Mouse (Mus musculus) heart, embryonic 13.5 days (tissue): ENCODE results near the gene Igfbpl1. TPM values are rescaled to one million over a fixed set of nuclear protein-coding genes. Genes with fewer than 3 reads are reported as not detected.
A peak's percentile ranks its signal among the peaks of the same experiment; 100 is the strongest.

Experiments
- ATAC-seq: fragments of 200-750 bp; cut with Nextera tagmentation; 2 replicates; pipeline ENCODE4 v1.8.0; 2017; ENCODE audit warnings: moderate TSS enrichment; ENCODE audit not compliant: insufficient number of reproducible peaks, low FRiP score, low TSS enrichment; ENCODE audit errors: extremely low read depth
- H3K27ac ChIP-seq: fragments of 300-500 bp; sonication (generic); replicated peaks from 2 replicates; pipeline ENCODE4 v1.5.1; 2015; ENCODE audit warnings: moderate library complexity, mild to moderate bottlenecking, inconsistent platforms
- H3K27me3 ChIP-seq: fragments of 300-500 bp; sonication (generic); replicated peaks from 2 replicates; pipeline ENCODE4 v1.6.1; 2015; ENCODE audit warnings: mild to moderate bottlenecking, inconsistent platforms
- H3K36me3 ChIP-seq: fragments of 300-500 bp; sonication (generic); 2 replicates; pipeline ENCODE4 v1.6.1; 2015; ENCODE audit warnings: mild to moderate bottlenecking, inconsistent platforms
- H3K4me1 ChIP-seq: fragments of 300-500 bp; sonication (generic); 2 replicates; pipeline ENCODE4 v1.6.1; 2015; ENCODE audit warnings: inconsistent platforms
- H3K4me2 ChIP-seq: fragments of 300-500 bp; sonication (generic); 2 replicates; pipeline ENCODE4 v1.6.1; 2015; ENCODE audit warnings: inconsistent platforms, mild to moderate bottlenecking, moderate library complexity
- H3K4me3 ChIP-seq: fragments of 300-500 bp; sonication (generic); 2 replicates; pipeline ENCODE4 v1.5.1; 2015; ENCODE audit warnings: moderate library complexity, mild to moderate bottlenecking, inconsistent platforms
- H3K9ac ChIP-seq: fragments of 300-500 bp; sonication (generic); 2 replicates; pipeline ENCODE4 v1.6.1; 2015; ENCODE audit warnings: inconsistent platforms, mild to moderate bottlenecking, moderate library complexity
- H3K9me3 ChIP-seq: fragments of 300-500 bp; sonication (generic); 2 replicates; pipeline ENCODE4 v1.6.1; 2016; ENCODE audit warnings: inconsistent platforms
- WGBS: fragments of 180-500 bp; shearing (Covaris S2); methylation state at CpG from one replicate; pipeline ENCODE4 v1.1.7; 2015; ENCODE audit warnings: mixed read lengths; 5-methylcytosine and 5-hydroxymethylcytosine counted together
- polyA plus RNA-seq: library from polyadenylated mRNA; unstranded; fragments of >200 nt; fragmentation: Nextera tagmentation; extraction: Ambion mirVana; gene quantifications from 2 replicates; pipeline ENCODE4 v1.2.1, GENCODE M21; 2015

Igfbpl1 gene
- polyA plus RNA-seq, 1 experiment from 2014 or later, result 3.2 TPM

DNA sequence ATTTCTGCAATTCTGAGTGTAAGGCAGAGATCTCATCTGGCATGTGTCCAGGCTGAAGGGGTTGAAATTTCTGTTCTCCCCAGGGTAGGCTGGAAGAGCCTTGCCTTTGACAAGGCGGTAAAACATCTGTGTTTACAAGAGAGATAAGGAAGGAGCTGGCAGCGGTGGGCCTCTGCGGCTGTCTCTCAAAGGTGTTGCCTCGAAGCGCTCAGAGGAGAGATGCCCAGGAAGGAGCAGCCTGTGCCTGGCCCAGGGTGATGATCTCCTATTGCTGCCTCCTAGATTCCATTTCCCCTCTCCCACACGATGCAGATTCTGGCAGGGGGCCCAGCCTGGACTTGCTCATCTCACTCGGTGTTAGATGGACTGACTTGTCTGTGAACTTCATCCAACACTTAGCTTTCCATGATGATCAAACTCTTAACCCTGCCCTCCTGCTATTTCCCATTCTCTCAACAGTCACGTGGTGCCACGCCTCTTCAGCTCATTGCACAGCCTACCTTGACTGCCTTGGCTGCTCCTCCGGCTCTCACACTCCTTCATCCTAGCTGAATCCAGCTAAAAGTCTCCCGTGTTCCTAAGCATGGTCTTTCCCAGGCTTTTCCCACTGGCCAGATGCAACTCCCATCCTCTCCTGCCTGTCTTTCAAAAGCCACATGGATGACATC, 58.7 kb downstream of the Igfbpl1 start:
- peak; percentile 59; the same call in 1 of the 2 replicates for ATAC-seq
- Histone ChIP-seq H3K36me3 (no peaks in the 10 kb centered on the region), H3K9ac (no peak overlapping the region), H3K27ac (peak overlapping the region; percentile 56), H3K4me1 (peaks cover 90% of the 10 kb centered on the region), H3K4me2 (no peak overlapping the region), H3K4me3 (no peak overlapping the region), H3K9me3 (no peaks in the 10 kb centered on the region), H3K27me3 (peaks cover 47% of the 10 kb centered on the region)
- 16% methylated on average over 11 of the region's 11 CpGs for WGBS

DNA sequence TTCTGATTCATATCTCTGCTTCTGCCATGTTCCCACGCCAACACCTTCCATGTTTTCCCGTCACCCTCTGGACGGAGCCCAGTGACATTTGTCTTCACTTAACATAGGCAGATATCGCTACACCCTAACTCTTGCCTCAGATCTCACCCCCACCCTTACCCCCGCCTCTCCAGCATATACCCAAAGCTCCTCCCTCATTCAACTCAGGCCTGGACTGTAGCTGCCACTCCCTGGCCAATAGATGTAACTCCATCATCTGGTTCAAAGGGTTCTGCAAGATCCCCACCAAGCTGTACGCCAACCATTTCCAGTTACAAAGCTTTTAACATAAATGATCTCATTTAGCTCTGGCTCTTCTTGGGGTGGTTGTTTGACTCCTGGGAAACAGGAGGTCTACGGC, 59.9 kb downstream of the Igfbpl1 start:
- Histone ChIP-seq H3K36me3 (no peaks in the 10 kb centered on the region), H3K9me3 (no peaks in the 10 kb centered on the region), H3K4me3 (no peak overlapping the region), H3K9ac (no peak overlapping the region), H3K4me2 (no peak overlapping the region), H3K4me1 (peaks cover 94% of the 10 kb centered on the region), H3K27ac (0 out of 2 replicates have a peak overlapping the region, but pooled peaks have one; percentile 51), H3K27me3 (peaks cover 42% of the 10 kb centered on the region)
- 43% methylated on average over 7 of the region's 7 CpGs for WGBS
- ATAC-seq, result no peak

GRCm38 (mm10) chr4:45765565-45766201, 61.0 kb downstream of the Igfbpl1 start:
- peaks cover 84% of the 10 kb centered on the region for H3K4me1 ChIP-seq
- no peaks in the 10 kb centered on the region for H3K36me3 ChIP-seq
- no peaks in the 10 kb centered on the region for H3K9me3 ChIP-seq
- peaks cover 42% of the 10 kb centered on the region for H3K27me3 ChIP-seq
- WGBS, result 10% methylated on average over 16 of the region's 18 CpGs
- no peak overlapping the region; the same call in 1 of the 2 replicates for H3K4me3 ChIP-seq
- H3K9ac ChIP-seq, result peak overlapping the region; percentile 12
- H3K4me2 ChIP-seq, result peak overlapping the region; percentile 62
- ATAC-seq, result no peak
- H3K27ac ChIP-seq, result peak overlapping the region; percentile 13; the same call in 1 of the 2 replicates

DNA sequence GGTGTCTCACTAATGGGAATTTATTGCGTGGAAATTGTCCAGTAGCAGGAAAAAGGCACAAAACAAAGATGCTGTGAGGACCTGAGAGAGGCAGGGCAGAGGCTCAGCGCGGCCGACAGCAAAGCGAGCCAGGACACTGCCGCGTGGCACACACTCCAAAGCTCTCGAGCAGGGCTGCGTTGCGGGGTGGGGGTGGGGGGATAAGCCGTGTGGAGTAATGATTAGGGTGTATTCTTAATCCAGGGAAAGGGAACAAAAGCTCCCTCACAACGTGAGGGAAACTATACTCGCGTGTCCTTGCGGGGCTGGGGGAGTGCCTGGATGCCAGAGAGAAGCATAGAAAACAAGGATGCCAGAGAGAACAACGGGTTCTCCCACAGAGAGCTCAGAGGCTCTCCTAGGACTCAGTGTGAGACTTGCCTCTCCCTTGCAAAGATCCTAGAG, 61.6 kb downstream of the Igfbpl1 start:
- Histone ChIP-seq H3K36me3 (no peaks in the 10 kb centered on the region), H3K4me1 (peaks cover 79% of the 10 kb centered on the region), H3K4me3 (no peak overlapping the region), H3K27me3 (peaks cover 42% of the 10 kb centered on the region), H3K4me2 (peak overlapping the region; percentile 62), H3K9me3 (no peaks in the 10 kb centered on the region), H3K27ac (no peak overlapping the region; the same call in 1 of the 2 replicates), H3K9ac (peak overlapping the region; percentile 12)
- no peak for ATAC-seq
- WGBS, result 4% methylated on average over 16 of the region's 16 CpGs

DNA sequence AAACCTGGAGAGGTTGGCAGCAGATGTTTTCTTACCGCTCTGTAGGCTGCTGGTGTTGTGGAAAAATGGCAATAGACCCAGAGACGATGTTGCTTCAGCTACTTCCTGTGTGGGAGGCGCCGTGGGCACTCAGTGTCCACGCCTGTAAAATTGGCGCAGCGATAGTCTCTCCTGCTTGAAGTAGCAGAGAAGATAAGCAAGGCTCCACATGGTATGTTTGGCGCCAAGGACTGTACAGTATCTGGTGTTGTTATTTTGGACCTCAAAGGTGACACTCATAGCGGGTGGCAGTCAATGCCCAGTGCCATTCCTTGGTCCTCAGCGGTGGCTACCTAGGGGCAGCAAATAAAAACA, 62.6 kb downstream of the Igfbpl1 start:
- H3K36me3 ChIP-seq, result no peaks in the 10 kb centered on the region
- WGBS, result 3% methylated on average over 10 of the region's 10 CpGs
- peaks cover 72% of the 10 kb centered on the region for H3K4me1 ChIP-seq
- peak overlapping the region; percentile 62 for H3K4me2 ChIP-seq
- peak overlapping the region; percentile 59 for H3K27ac ChIP-seq
- peaks cover 40% of the 10 kb centered on the region for H3K27me3 ChIP-seq
- peak overlapping the region; percentile 47 for H3K9ac ChIP-seq
- no peak for ATAC-seq
- H3K9me3 ChIP-seq, result no peaks in the 10 kb centered on the region
- H3K4me3 ChIP-seq, result peak overlapping the region; percentile 31

DNA sequence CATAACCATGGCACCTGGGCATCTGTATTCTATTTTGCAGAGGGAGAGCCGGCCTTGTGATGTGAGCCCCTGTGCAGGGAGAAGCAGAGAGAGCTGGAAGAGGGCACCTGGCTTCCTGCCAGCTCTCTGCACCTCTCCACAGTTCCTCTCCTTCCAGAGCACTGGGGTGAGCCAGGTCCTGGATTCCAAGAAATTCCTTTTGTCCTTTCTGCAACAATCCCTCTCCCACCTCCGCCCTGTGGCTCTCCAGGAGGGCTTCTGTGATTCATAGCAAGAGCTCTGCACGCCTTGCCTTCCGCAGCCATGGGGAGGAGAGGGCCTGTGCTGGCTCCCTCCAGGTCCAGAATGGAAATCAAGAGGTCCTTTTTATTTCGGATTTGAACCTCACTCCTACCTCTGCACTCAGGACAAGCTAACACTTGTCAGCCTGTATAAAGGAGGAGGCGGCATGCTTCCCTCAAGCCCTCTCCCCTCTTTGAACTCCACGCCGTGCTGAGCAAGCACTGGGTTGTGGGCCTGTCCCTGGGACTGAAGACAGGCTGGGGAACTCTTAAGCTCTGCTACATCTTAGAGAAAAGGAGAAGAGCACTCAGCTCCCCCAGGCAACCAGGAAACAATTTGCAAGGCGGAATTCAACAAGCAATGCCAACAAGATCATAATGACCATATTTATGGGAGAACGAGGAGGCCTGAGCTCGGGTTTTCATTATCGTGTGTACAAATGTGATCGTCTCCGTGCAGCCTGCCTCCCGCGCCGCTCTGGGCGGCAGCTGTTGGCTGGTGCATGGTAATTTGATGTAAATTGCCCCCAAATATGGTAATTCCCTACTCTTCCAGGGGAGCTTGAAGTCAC, 63.2 kb downstream of the Igfbpl1 start:
- no peaks in the 10 kb centered on the region for H3K9me3 ChIP-seq
- WGBS, result 9% methylated on average over 18 of the region's 18 CpGs
- H3K4me1 ChIP-seq, result peaks cover 66% of the 10 kb centered on the region
- no peak for ATAC-seq
- peak overlapping the region; percentile 47 for H3K9ac ChIP-seq
- peak overlapping the region; percentile 31 for H3K4me3 ChIP-seq
- peak overlapping the region; percentile 62 for H3K4me2 ChIP-seq
- H3K36me3 ChIP-seq, result no peaks in the 10 kb centered on the region
- H3K27ac ChIP-seq, result peak overlapping the region; percentile 59
- peaks cover 34% of the 10 kb centered on the region for H3K27me3 ChIP-seq

GRCm38 (mm10) chr4:45762600-45762999, 64.1 kb downstream of the Igfbpl1 start:
- Histone ChIP-seq H3K4me2 (0 out of 2 replicates have a peak overlapping the region, but pooled peaks have one; percentile 62), H3K4me1 (peaks cover 57% of the 10 kb centered on the region), H3K9me3 (no peaks in the 10 kb centered on the region), H3K27ac (no peak overlapping the region), H3K4me3 (no peak overlapping the region), H3K9ac (0 out of 2 replicates have a peak overlapping the region, but pooled peaks have one; percentile 8), H3K36me3 (no peaks in the 10 kb centered on the region), H3K27me3 (peaks cover 29% of the 10 kb centered on the region)
- 59% methylated on average over 4 of the region's 4 CpGs for WGBS
- ATAC-seq, result no peak

Other genes starting within 250 kb of the Igfbpl1 start
- 121 and 130 TPM in 2 replicates for gene Aldh1b1, start 27.9 kb downstream of the Igfbpl1 start, polyA plus RNA-seq
- gene Stra6l, start 21.7 kb upstream of the Igfbpl1 start, polyA plus RNA-seq, result 0.05 and 0.13 TPM in 2 replicates
- gene Ccdc180, start 63.4 kb upstream of the Igfbpl1 start, polyA plus RNA-seq, result 0.08 and 0.10 TPM in 2 replicates
- gene Tdrd7, start 138.4 kb upstream of the Igfbpl1 start, polyA plus RNA-seq, result 13.0 and 14.3 TPM in 2 replicates
- 171 and 182 TPM in 2 replicates for gene Tmod1, start 212.0 kb upstream of the Igfbpl1 start, polyA plus RNA-seq